Mouse (Mus musculus): Measurements from ENCODE around the gene Sumo2.

DNA sequence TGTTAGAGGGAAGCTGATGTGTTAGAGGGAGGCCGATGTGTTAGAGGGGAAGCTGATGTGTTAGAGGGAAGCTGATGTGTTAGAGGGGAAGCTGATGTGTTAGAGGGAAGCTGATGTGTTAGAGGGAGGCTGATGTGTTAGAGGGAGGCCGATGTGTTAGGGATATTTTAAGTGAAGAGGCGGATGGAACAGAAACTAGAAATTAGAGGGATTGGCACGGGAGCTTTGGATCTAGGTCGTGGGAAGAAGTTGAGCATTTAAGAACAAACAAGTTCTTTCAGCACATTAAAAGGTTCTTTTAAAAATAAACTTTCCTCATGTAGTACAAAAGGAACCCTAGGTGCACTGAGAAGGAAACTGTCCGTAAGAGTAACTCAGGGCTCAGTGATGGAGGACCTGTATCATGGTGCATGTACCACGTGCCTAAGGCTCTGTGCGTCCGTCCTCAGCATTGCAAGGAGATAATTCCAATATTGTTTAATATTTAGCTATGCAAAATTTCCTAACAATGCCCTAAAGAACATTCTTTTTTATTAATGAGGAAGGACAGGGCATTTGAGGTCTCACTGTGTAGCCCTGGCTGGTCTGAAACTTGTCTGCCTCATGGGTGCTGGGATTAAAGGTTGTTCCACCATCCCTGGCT is 57.7 kb downstream of the Sumo2 start:
- TF ChIP-seq POLR2A (IDR thresholded peaks at IDR 0.05; ENCODE audit: insufficient read depth, low read length) (no peak), CTCF (IDR thresholded peaks at IDR 0.05; ENCODE audit: low read depth, low read length) (no peak), EP300 (IDR thresholded peaks at IDR 0.05; ENCODE audit: insufficient read depth, low read depth, low read length) (no peak)
